Mouse (Mus musculus): ENCODE measurements around the gene Lyrm7. TPM values are rescaled to one million over a fixed set of nuclear protein-coding genes. Genes with fewer than 3 reads are reported as not detected.

The Lyrm7 gene
- total RNA-seq (2023) = 1 to 10 TPM in 1 of 2 experiments, under 1 TPM in 1; 0.58 to 2.8 TPM

GRCm38 (mm10) chr11:54860256-54861038, at the start of gene Lyrm7:
Gene Lyrm7 (minus strand): TSS chr11:54860916.

DNA sequence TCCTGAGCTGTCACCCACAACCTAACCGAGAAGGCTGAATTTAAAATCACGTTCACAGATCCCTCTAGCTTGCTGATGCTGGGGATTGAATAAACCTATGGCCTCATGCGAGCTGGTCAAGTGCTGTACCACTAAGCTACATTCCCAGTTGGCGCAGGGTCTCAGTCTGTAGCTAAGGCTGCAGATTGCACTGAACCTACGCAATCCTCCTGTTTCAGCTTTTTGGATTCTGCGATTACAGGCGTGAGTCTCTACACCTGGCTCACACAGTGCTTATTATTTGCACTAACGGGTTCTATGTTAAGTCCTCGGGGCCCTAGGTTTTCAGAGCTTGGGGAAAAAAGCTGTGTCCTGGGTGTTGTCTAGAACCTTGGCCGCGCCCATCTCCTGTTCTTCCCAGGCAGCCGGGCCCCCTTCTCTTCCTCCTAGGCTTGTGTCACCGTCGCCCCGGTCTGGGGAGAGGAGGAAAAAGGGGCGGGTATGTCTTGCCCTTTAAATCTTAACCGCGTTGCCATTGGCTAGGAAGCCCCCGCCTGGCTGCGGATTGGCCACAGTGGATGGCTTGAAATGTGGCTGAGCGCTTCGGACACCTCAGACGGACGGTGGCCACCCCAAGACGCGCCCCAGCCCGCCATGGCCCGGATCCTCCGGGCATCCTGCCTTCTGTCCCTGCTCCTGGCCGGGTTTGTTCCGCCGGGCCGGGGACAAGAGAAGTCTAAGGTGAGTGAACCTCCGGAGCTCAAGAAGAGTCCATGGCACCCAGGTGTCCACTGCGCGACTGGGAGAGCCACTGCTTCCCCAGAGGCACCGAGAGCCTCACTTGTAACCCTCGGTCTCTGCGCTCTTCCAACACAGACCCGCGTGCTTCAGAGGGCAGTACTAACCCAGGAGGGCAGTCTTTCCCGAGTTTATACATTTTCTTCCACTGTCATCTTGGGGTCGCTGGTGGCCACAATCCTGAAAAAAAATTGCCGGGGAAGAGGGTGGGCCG, 41.9 kb upstream of the Lyrm7 start, which contains the start of gene Gpx3:
Gene Gpx3 (plus strand): TSS at position 121 of the 991 bp plus-strand sequence.

GRCm38 (mm10) chr11:54866119-54867048, 5.7 kb upstream of the Lyrm7 start, which contains the start of gene Hint1:
Gene Hint1 (plus strand): TSS chr11:54866383.

GRCm38 (mm10) chr11:54787488-54788474, 72.9 kb downstream of the Lyrm7 start, which contains the start of gene Cdc42se2:
Gene Cdc42se2 (minus strand): TSS chr11:54787675.

Other genes with a start within 250 kb of the Lyrm7 start
- 100 to 1,000 TPM; 109 to 123 TPM for gene Cdc42se2, start 73.2 kb downstream of the Lyrm7 start, total RNA-seq (2023)
- gene Hint1, start 5.5 kb upstream of the Lyrm7 start, total RNA-seq (2023) = 100 to 1,000 TPM; 176 to 210 TPM
- gene Gpx3, start 41.5 kb upstream of the Lyrm7 start, total RNA-seq (2023) = 10 to 100 TPM in 1 of 2 experiments, 1 to 10 TPM in 1; 7.3 to 13.7 TPM
- gene Tnip1, start 102.0 kb upstream of the Lyrm7 start, total RNA-seq (2023) = 100 to 1,000 TPM; 123 to 134 TPM
- gene Anxa6, start 172.5 kb upstream of the Lyrm7 start, total RNA-seq (2023) = 100 to 1,000 TPM; 213 to 229 TPM
- gene Ccdc69, start 217.2 kb upstream of the Lyrm7 start, total RNA-seq (2023) = 10 to 100 TPM; 23.4 to 26.3 TPM
- gene Gm2a, start 237.2 kb upstream of the Lyrm7 start, total RNA-seq (2023) = 100 to 1,000 TPM; 534 to 545 TPM

Measured in monocyte, adult 59 days (primary cell).